8 mouse cellular contexts compared by ENCODE assay signal in the genomic region with DNA sequence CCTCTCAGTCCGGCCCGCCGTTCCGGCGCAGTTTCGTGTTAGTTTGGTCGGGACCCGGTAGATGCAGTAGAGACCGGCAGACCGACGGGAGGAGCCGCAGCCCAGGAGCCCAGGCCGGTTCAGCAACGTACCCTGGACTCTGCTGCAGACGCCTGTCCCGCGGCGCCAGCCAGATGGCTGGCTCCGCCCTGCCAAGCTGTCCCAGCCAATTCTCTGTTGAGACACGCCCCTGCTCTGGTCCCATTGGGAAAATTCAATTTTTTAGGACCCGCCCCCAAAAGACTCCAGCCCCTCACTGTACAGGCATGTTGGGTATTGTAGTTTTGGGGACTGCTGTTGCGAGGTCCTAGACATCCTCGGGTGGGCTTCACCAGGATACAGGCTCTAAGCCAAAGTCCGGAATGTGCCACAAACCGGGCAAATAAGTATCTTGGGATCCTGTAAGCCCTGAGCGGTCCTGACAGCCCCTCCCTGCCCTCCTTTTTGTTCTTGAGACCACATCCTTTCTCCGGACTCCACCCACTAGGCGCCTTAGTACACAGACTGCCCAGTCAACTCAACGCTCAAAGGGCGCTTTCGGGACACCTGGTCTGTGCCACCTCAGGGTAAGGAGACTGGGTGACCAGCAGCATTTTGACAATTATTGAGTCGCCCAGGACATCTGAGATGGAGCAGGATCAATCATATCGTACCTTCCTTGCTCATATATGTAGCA. TPM values are rescaled to one million over a fixed set of nuclear protein-coding genes. Genes with fewer than 3 reads are reported as not detected.
A peak's percentile ranks its signal among the peaks of the same experiment; 100 is the strongest.
DNase-seq lines count a peak whose midpoint lies in the region; ATAC-seq lines count a peak whose summit lies in the region.

No protein-coding gene starts in this region.

- peak overlapping the region; percentile 84 for H3K4me2 ChIP-seq in hindbrain, embryonic 15.5 days

- WGBS in hindbrain, embryonic 15.5 days: 3% methylated on average over 33 of the region's 33 CpGs

- peak; percentile 97 for DNase-seq in R1 (ENCODE audit: low read depth, low spot score)
- DNase-seq in cerebellum, postnatal 25 days: peak; percentile 89 to 91
- DNase-seq in frontal cortex, postnatal 25 days (ENCODE audit: low spot score in 2 of 2): peak; percentile 61 to 77
- peak; percentile 86 for DNase-seq in left cerebral cortex, adult 11 months (ENCODE audit: low spot score)
- DNase-seq in lung, postnatal 4 days: peak; percentile 93 to 96
- peak; percentile 78 for DNase-seq in retina, postnatal 7 days (ENCODE audit: low read depth, low spot score)
- DNase-seq in urinary bladder, adult 2 months (ENCODE audit: low spot score): peak; percentile 93

- H3K27me3 ChIP-seq in hindbrain, embryonic 15.5 days: no peaks in the 10 kb centered on the region

- peak; percentile 95 for ATAC-seq in hindbrain, embryonic 15.5 days (ENCODE audit: low FRiP score, low read depth)

- H3K9me3 ChIP-seq in hindbrain, embryonic 15.5 days: no peaks in the 10 kb centered on the region

- H3K36me3 ChIP-seq in hindbrain, embryonic 15.5 days: no peaks in the 10 kb centered on the region

- H3K4me3 ChIP-seq in hindbrain, embryonic 15.5 days: peak overlapping the region; percentile 58

- H3K9ac ChIP-seq in hindbrain, embryonic 15.5 days: peak overlapping the region; percentile 50

- H3K27ac ChIP-seq in hindbrain, embryonic 15.5 days (replicated peaks): no peak overlapping the region

- H3K4me1 ChIP-seq in hindbrain, embryonic 15.5 days (replicated peaks): peaks cover 22% of the 10 kb centered on the region

RNA-seq across cellular contexts. Expression of a gene that starts 1.1 kb away (rescaled TPM):
- 18.5 and 19.5 TPM in 2 replicates for polyA plus RNA-seq in hindbrain, embryonic 15.5 days (2015; fragmentation: Nextera tagmentation; extraction: Ambion mirVana)
- polyA plus RNA-seq in urinary bladder, adult 2 months (2012; rRNA removed): 371 and 680 TPM in 2 replicates

RNA-seq across cellular contexts. Expression of a gene that starts 24.8 kb away (rescaled TPM):
- polyA plus RNA-seq in hindbrain, embryonic 15.5 days (2015; fragmentation: Nextera tagmentation; extraction: Ambion mirVana): 136 and 139 TPM in 2 replicates
- polyA plus RNA-seq in urinary bladder, adult 2 months (2012; rRNA removed): 321 and 348 TPM in 2 replicates

RNA-seq across cellular contexts. Expression of a gene that starts 34.6 kb away (rescaled TPM):
- 9.3 and 9.8 TPM in 2 replicates for polyA plus RNA-seq in hindbrain, embryonic 15.5 days (2015; fragmentation: Nextera tagmentation; extraction: Ambion mirVana)
- polyA plus RNA-seq in urinary bladder, adult 2 months (2012; rRNA removed): 0.70 and 1.5 TPM in 2 replicates

RNA-seq across cellular contexts. Expression of a gene that starts 51.2 kb away (rescaled TPM):
- polyA plus RNA-seq in hindbrain, embryonic 15.5 days (2015; fragmentation: Nextera tagmentation; extraction: Ambion mirVana): 1.6 and 2.0 TPM in 2 replicates
- 0.66 and 0.74 TPM in 2 replicates for polyA plus RNA-seq in urinary bladder, adult 2 months (2012; rRNA removed)

Comparison
In these comparisons a context has a peak if more than half of its experiments do, and no peak if none do; other contexts are left out.
1. RNA of a gene that starts 1.1 kb away (polyA plus RNA-seq): 371 to 680 TPM in urinary bladder, adult 2 months; 18.5 to 19.5 TPM in hindbrain, embryonic 15.5 days; every median in the first group is over 10 times any median in the second.
2. Peak in every context shown above with its lines, with median percentiles within 50 percentile points of each other: DNase-seq.